Mouse (Mus musculus) kidney, postnatal 25 days (tissue): ENCODE data around the gene Pik3cd.

Source experiments
- DNase-seq, 2 experiments: peaks; one replicate each; pipeline ENCODE4 v3.0.0; 2021; ENCODE audit warnings: mixed read lengths in 2 of 2

Pik3cd gene

DNA sequence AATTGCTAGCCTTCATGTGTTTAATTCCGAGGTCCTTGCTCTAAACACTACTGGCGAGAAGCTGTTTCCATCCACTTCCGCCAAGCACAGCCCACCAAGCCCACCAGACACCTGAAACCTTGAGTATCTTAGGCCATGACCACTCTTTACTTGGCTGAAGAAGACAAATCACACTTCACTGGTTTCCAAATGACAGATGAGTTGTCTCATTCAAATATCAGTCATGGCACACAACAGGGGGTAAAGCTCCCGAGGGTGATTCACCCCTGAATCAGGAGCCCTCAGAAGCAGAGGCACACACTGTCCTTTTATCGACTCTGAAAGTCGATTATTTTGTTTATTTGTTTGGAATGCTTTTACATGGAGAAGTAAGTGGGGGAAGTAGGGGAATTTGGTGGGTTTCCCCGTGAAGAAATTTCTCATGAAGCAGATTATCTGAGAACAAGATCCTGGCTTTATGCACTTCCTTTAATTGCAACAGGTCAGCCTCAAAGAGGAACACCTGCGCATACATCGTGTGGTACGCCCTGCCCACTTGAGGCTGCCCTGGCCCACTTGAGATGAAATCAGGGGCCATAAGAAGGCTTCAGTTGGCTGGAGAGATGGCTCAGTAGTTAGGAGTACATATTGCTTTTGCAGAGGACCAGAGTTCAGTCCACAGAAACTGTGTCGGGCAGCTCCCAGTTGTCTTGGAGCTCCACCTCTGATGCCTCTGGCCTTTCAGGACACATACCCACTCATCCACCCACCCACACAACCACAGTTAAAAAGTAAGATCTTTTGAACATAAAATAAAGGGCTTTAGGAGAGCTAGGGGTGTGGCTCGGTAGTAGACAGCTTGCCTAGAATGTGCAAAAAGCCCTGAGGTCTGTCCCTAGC, 12.3 kb downstream of the Pik3cd start:
- no peak for DNase-seq

GRCm38 (mm10) chr4:149688861-149689260, 13.5 kb downstream of the Pik3cd start:
- no peak for DNase-seq

DNA sequence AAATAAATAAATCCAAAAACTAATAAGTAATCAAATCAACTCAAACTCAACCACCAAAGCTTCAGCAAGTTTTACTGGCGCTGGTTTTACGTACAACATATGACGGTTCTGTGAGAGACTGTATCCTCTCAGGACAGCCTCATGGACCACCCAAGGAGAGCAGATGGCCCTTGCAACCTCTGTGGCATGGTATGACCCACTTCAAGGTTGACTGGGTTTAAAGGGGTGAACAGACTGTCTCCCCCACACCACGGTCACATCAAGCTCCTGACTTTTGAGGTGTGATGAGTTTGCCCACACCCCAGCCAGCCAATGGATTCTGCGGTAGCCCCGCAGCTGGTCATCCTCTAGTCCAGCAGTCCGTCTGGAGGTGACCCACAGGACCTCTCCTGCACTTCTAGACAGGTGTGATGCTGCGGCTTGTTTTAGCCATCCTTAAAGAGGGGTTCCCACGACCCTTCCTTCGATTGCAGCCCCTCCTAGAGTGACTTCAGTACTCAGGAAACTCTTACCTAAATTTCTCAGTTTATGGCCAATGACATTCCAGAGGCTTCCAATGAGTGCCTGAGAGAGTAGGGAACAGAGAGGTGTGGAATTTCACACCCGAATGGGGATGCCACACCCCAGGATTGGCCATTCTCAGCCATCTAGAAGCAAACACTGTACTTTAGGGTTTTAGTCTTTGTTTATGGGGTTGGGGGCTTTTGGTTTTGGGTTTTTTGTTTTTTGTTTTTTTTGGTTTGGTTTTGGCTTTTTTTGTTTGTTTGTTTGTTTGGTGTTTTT, 17.3 kb downstream of the Pik3cd start:
- no peak for DNase-seq

- no peak for DNase-seq
Observed at GRCm38 (mm10) chr4:149683875-149684274, 18.5 kb downstream of the Pik3cd start.

DNA sequence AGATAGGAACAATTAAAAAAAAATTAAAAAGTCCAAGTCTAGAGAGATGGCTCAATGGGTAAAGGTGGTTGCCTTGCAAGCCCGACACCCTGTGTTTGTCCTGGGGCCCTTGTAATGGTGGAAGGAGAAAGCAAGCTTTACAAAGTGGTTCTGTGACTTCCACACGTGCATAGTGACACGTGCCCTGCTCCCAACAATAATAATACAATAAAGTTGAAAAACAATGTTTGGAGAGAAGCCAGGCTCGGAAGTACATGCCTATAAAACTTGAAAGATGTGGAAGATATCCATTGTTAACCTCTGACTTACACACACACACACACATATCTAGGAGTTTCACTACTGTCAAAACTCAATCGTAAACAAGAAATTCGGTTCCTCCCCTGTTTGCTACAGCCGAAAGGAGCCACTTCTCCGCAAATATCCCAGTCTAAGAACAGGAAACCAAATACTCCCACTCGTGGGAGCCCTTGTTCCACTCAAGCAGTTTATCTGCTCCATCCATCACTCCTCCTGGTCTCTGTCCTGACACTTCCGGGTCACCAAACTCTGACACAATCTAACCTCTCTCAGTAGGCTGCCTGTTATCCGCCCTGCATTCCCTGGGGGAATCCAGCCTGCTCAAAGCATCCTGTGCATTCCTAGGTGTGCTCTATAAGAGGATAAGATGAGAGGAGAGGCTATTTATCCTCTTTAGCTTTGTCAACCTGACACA, 23.2 kb downstream of the Pik3cd start:
- DNase-seq = peak in 1 of 2 experiments; percentile 15

GRCm38 (mm10) chr4:149678006-149678405, 24.4 kb downstream of the Pik3cd start:
- no peak for DNase-seq

- peak; percentile 76 to 84 for DNase-seq
Observed at GRCm38 (mm10) chr4:149675378-149676261, 26.8 kb downstream of the Pik3cd start.

- no peak for DNase-seq
Observed at GRCm38 (mm10) chr4:149674814-149675377, 27.5 kb downstream of the Pik3cd start.

GRCm38 (mm10) chr4:149672747-149673146, 29.6 kb downstream of the Pik3cd start:
- DNase-seq = no peak

DNA sequence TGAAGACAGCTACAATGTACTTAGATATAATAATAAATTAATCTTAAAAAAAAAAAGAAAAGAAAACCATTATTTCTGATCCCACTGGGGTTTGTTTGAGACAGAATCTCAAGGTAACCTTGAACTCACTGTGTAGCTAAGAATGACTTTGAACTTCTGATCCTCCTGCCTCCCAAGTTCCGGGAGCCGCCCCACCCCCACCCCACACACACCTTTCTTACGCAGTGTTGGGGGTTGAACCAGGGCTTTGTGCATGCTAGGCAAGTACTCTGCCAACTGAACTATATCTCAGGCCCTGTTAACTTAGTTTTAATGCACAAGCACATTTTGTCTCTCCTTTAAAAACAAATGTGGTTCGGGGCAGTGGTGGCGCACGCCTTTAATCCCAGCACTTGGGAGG, 31.2 kb downstream of the Pik3cd start:
- DNase-seq = no peak

DNA sequence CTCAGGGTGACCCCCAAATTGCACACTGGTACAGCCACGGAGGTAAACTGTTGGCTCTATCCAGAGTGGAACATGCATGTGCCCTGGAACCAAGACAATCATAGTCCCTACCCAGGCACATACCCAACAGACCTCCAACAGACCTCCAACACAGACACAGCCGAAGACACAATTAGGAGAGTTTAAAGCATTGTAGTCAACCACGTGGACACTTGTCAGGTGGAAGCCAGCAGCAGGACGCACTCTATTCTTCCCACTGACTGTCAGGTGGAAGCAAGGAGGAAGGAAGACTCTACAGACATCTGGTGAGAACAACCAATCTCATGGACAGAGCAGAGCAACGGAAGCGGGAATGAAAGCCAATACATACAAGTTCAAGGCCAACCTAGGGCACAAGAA, 36.7 kb downstream of the Pik3cd start:
- DNase-seq = no peak

- no peak for DNase-seq
Observed at GRCm38 (mm10) chr4:149665016-149665691, 37.2 kb downstream of the Pik3cd start.

GRCm38 (mm10) chr4:149663849-149664503, 38.4 kb downstream of the Pik3cd start:
- no peak for DNase-seq

GRCm38 (mm10) chr4:149661967-149662589, 40.3 kb downstream of the Pik3cd start:
- DNase-seq = no peak

- DNase-seq = no peak
Observed at GRCm38 (mm10) chr4:149660598-149660997, 41.8 kb downstream of the Pik3cd start.

GRCm38 (mm10) chr4:149659495-149660116, 42.8 kb downstream of the Pik3cd start:
- no peak for DNase-seq

GRCm38 (mm10) chr4:149657858-149658416, 44.4 kb downstream of the Pik3cd start:
- no peak for DNase-seq

- DNase-seq = peak; percentile 37 to 69
Observed at GRCm38 (mm10) chr4:149654232-149654631, 48.1 kb downstream of the Pik3cd start.

GRCm38 (mm10) chr4:149650493-149651193, 51.7 kb downstream of the Pik3cd start:
- peak; percentile 86 to 88 for DNase-seq
